Mouse (Mus musculus) gastrocnemius, postnatal 14 days (tissue): ENCODE data around the gene Rpl10a. TPM values are rescaled to one million over a fixed set of nuclear protein-coding genes. Genes with fewer than 3 reads are reported as not detected.

Experiments used
- DNase-seq: peaks from one replicate; pipeline ENCODE4 v3.0.0; 2021; ENCODE audit warnings: mixed read lengths
- intact Hi-C: fragments of 180-260 bp; cut with DNase I; formaldehyde crosslinking; loops from one replicate; pipeline ENCODE4 v1.15.1; 2025; ENCODE audit warnings: low total_unique reads
- long read RNA-seq, 2 experiments: library from polyadenylated mRNA; stranded (forward); transcript quantifications; one replicate each; pipeline ENCODE4 v2.0.0; 2021
- total RNA-seq, 2 experiments: library from RNA; stranded (reverse); gene quantifications; 2 replicates each; pipeline ENCODE4 v1.2.3; 2021

The Rpl10a gene
- 100 to 1,000 TPM; 541 to 620 TPM for total RNA-seq
- long read RNA-seq, experiment 1, transcript Rpl10a-206 (5 exons, 1,022 nt), result minor isoform, 5 of 245 reads
- long read RNA-seq, experiment 1, transcript Rpl10a-201 (6 exons, 830 nt), result major isoform, 223 of 245 reads
- long read RNA-seq, experiment 1, partial matches to known transcripts, result 9 of 245 reads
- long read RNA-seq, experiment 1, other reads (novel, unspliced or antisense), result 0 of 245 reads
- long read RNA-seq, experiment 2, transcript Rpl10a-201 (6 exons, 830 nt), result major isoform, 254 of 271 reads
- long read RNA-seq, experiment 2, transcript Rpl10a-206 (5 exons, 1,022 nt), result minor isoform, 6 of 271 reads
- long read RNA-seq, experiment 2, partial matches to known transcripts, result 2 of 271 reads
- long read RNA-seq, experiment 2, other reads (novel, unspliced or antisense), result 1 of 271 reads

GRCm38 (mm10) chr17:28328366-28328928, at the start of gene Rpl10a:
Rpl10a (plus strand) TSS chr17:28328471.
- intact Hi-C loops, result no loop called here
- DNase-seq, result peak; percentile 98

GRCm38 (mm10) chr17:28279236-28279635, 49.0 kb upstream of the Rpl10a start:
- DNase-seq, result no peak
- intact Hi-C loops, result no loop called here

- DNase-seq, result peak; percentile 74
- intact Hi-C loops, result no loop called here
Observed at GRCm38 (mm10) chr17:28279780-28280422, 48.4 kb upstream of the Rpl10a start.

- no peak for DNase-seq
- intact Hi-C loops, result no loop called here
Observed at GRCm38 (mm10) chr17:28280423-28280800, 47.9 kb upstream of the Rpl10a start.

- no peak for DNase-seq
- intact Hi-C loops, result no loop called here
Observed at GRCm38 (mm10) chr17:28280831-28281377, 47.4 kb upstream of the Rpl10a start.

- intact Hi-C loops, result no loop called here
- no peak for DNase-seq
Observed at GRCm38 (mm10) chr17:28281866-28282441, 46.3 kb upstream of the Rpl10a start.

GRCm38 (mm10) chr17:28283199-28283598, 45.1 kb upstream of the Rpl10a start:
- no peak for DNase-seq
- intact Hi-C loops, result no loop called here

GRCm38 (mm10) chr17:28286133-28286532, 42.1 kb upstream of the Rpl10a start:
- DNase-seq, result no peak
- intact Hi-C loops, result no loop called here

GRCm38 (mm10) chr17:28286964-28287363, 41.3 kb upstream of the Rpl10a start:
- DNase-seq, result no peak
- intact Hi-C loops, result no loop called here

- intact Hi-C loops, result no loop called here
- DNase-seq, result no peak
Observed at GRCm38 (mm10) chr17:28287578-28287977, 40.7 kb upstream of the Rpl10a start.

- intact Hi-C loops, result no loop called here
- no peak for DNase-seq
Observed at GRCm38 (mm10) chr17:28287980-28288379, 40.3 kb upstream of the Rpl10a start.

GRCm38 (mm10) chr17:28290262-28290661, 38.0 kb upstream of the Rpl10a start:
- intact Hi-C loops, result no loop called here
- DNase-seq, result peak; percentile 60

- DNase-seq, result no peak
- intact Hi-C loops, result no loop called here
Observed at GRCm38 (mm10) chr17:28290671-28291070, 37.6 kb upstream of the Rpl10a start.

- intact Hi-C loops, result no loop called here
- no peak for DNase-seq
Observed at GRCm38 (mm10) chr17:28291346-28291745, 36.9 kb upstream of the Rpl10a start.

GRCm38 (mm10) chr17:28293716-28294115, 34.6 kb upstream of the Rpl10a start:
- intact Hi-C loops, result no loop called here
- peak; percentile 53 for DNase-seq

GRCm38 (mm10) chr17:28294449-28295333, 33.6 kb upstream of the Rpl10a start:
- intact Hi-C loops, result no loop called here
- DNase-seq, result no peak

- intact Hi-C loops, result no loop called here
- DNase-seq, result no peak
Observed at GRCm38 (mm10) chr17:28298888-28299287, 29.4 kb upstream of the Rpl10a start.

GRCm38 (mm10) chr17:28299669-28300320, 28.5 kb upstream of the Rpl10a start:
- DNase-seq, result no peak
- intact Hi-C loops, result loop anchor here (5.0 kb wide), 1 partner anchor 32 kb away; no protein-coding TSS in a partner anchor
